ENCODE assay signal across 12 mouse cellular contexts in genomic region chr2:127371484-127371861, GRCm38 (mm10). TPM values are rescaled to one million over a fixed set of nuclear protein-coding genes. Genes with fewer than 3 reads are reported as not detected.
DNase-seq lines count a peak whose midpoint lies in the region; ATAC-seq and TF ChIP-seq lines count a peak whose summit lies in the region.
"Had no signal": no experiment of that assay in that cellular context is flagged by ENCODE, and none has a peak within 500 bp of the region (broad histone marks: within the 10 kb centered on the region; RNA-seq: fewer than 3 reads in every experiment).

No protein-coding gene starts in this region.

- H3K36me3 ChIP-seq in midbrain, embryonic 10.5 days: no peaks in the 10 kb centered on the region
- no peaks in the 10 kb centered on the region for H3K36me3 ChIP-seq in midbrain, embryonic 11.5 days (ENCODE audit: control insufficient read depth, insufficient read depth, low read length)

- intact Hi-C loops in gastrocnemius, adult 2 months (cut with DNase I): no loop called here
- intact Hi-C loops in left cerebral cortex, postnatal 25 days (cut with DNase I): no loop called here

- ATAC-seq in midbrain, embryonic 11.5 days (ENCODE audit: low FRiP score): no peak
- no peak for ATAC-seq in CD4-positive, CD25-positive, alpha-beta regulatory T cell, adult 4 months

- no peak overlapping the region for H3K4me2 ChIP-seq in midbrain, embryonic 11.5 days

- no peak for DNase-seq in gastrocnemius, adult 2 months
- no peak for DNase-seq in gastrocnemius, postnatal 10 days
- DNase-seq in midbrain, embryonic 10.5 days (ENCODE audit: low spot score): no peak
- DNase-seq in midbrain, embryonic 11.5 days (ENCODE audit: low spot score, missing footprints): no peak
- peak; percentile 89 to 93 for DNase-seq in kidney, postnatal 36 days
- DNase-seq in yolk sac, embryonic 10.5 days (ENCODE audit: low spot score): peak; percentile 81
- DNase-seq in left cerebral cortex, postnatal 25 days (ENCODE audit: low spot score in 2 of 2): no peak
- DNase-seq: layer of hippocampus, postnatal 36 days; thymus, adult 2 months had no signal

- peaks cover 16% of the 10 kb centered on the region for H3K4me1 ChIP-seq in midbrain, embryonic 10.5 days
- H3K4me1 ChIP-seq in midbrain, embryonic 11.5 days (ENCODE audit: control insufficient read depth, insufficient read depth, low read length): no peaks in the 10 kb centered on the region

- no peak overlapping the region for H3K9ac ChIP-seq in midbrain, embryonic 11.5 days (ENCODE audit: low read length)

- H3K4me3 ChIP-seq in gastrocnemius, adult 2 months: no peak overlapping the region
- H3K4me3 ChIP-seq in midbrain, embryonic 10.5 days: no peak overlapping the region
- H3K4me3 ChIP-seq in midbrain, embryonic 11.5 days (ENCODE audit: low read depth, low read length): no peak overlapping the region
- H3K4me3 ChIP-seq: myocyte had no signal

- peaks cover 15% of the 10 kb centered on the region for H3K27me3 ChIP-seq in midbrain, embryonic 10.5 days (ENCODE audit: low read depth, poor library complexity, severe bottlenecking)
- no peaks in the 10 kb centered on the region for H3K27me3 ChIP-seq in midbrain, embryonic 11.5 days (ENCODE audit: control insufficient read depth, insufficient read depth, low read length)

- H3K27ac ChIP-seq in gastrocnemius, adult 2 months: peak overlapping the region; percentile 12; the same call in 1 of the 2 replicates
- H3K27ac ChIP-seq in midbrain, embryonic 10.5 days (replicated peaks): peak overlapping the region; percentile 69; the same call in 1 of the 2 replicates
- H3K27ac ChIP-seq in midbrain, embryonic 11.5 days (ENCODE audit: low read depth, low read length): no peak overlapping the region

- no peak for TF ChIP-seq CTCF in gastrocnemius, adult 2 months (IDR thresholded peaks at IDR 0.05)

- 50% methylated on average over 1 of the region's 1 CpGs for WGBS in midbrain, embryonic 10.5 days
- WGBS in midbrain, embryonic 11.5 days: 67% methylated on average over 1 of the region's 1 CpGs

- H3K9me3 ChIP-seq in midbrain, embryonic 10.5 days (replicated peaks): no peaks in the 10 kb centered on the region
- H3K9me3 ChIP-seq in midbrain, embryonic 11.5 days (ENCODE audit: control insufficient read depth, low read length): no peaks in the 10 kb centered on the region

RNA-seq across cellular contexts. Expression of gene Adra2b, which starts 8.5 kb away (rescaled TPM):
- total RNA-seq in gastrocnemius, adult 2 months (2021): under 1 TPM; 0.39 to 0.69 TPM
- 1 to 10 TPM; 1.4 to 1.8 TPM for total RNA-seq in gastrocnemius, postnatal 10 days (2021)
- 2.6 and 2.8 TPM in 2 replicates for polyA plus RNA-seq in midbrain, embryonic 10.5 days (2016; fragmentation: Nextera tagmentation; extraction: Ambion mirVana)
- 2.8 and 2.9 TPM in 2 replicates for polyA plus RNA-seq in midbrain, embryonic 11.5 days (2014; fragmentation: Nextera tagmentation; extraction: Ambion mirVana)
- not detected for polyA plus RNA-seq in CD4-positive, CD25-positive, alpha-beta regulatory T cell, adult 4 months (2017; shearing (Covaris generic))
- total RNA-seq in left cerebral cortex, postnatal 25 days (2021): 1 to 10 TPM in 1 of 2 experiments, under 1 TPM in 1; 0.39 to 1.1 TPM
- polyA plus RNA-seq: myocyte had no signal

RNA-seq across cellular contexts. Expression of gene Astl, which starts 33.0 kb away (rescaled TPM):
- under 1 TPM in 1 of 2 experiments, not detected in 1; 0.25 TPM for total RNA-seq in gastrocnemius, adult 2 months (2021)
- total RNA-seq in gastrocnemius, postnatal 10 days (2021): under 1 TPM in 1 of 2 experiments, not detected in 1; 0.16 TPM
- not detected in 2 replicates for polyA plus RNA-seq in midbrain, embryonic 10.5 days (2016; fragmentation: Nextera tagmentation; extraction: Ambion mirVana)
- polyA plus RNA-seq in midbrain, embryonic 11.5 days (2014; fragmentation: Nextera tagmentation; extraction: Ambion mirVana): not detected in 2 replicates
- polyA plus RNA-seq in CD4-positive, CD25-positive, alpha-beta regulatory T cell, adult 4 months (2017; shearing (Covaris generic)): under 1 TPM; 0.22 to 0.42 TPM
- not detected for total RNA-seq in left cerebral cortex, postnatal 25 days (2021)
- total RNA-seq: gastrocnemius, adult 18-20 months; layer of hippocampus, postnatal 36 days had no signal

RNA-seq across cellular contexts. Expression of gene Dusp2, which starts 35.5 kb away (rescaled TPM):
- total RNA-seq in gastrocnemius, adult 2 months (2021): 1 to 10 TPM in 1 of 2 experiments, under 1 TPM in 1; 0.59 to 1.2 TPM
- 1 to 10 TPM; 2.6 TPM for total RNA-seq in gastrocnemius, postnatal 10 days (2021)
- polyA plus RNA-seq in midbrain, embryonic 10.5 days (2016; fragmentation: Nextera tagmentation; extraction: Ambion mirVana): 3.2 and 3.9 TPM in 2 replicates
- polyA plus RNA-seq in midbrain, embryonic 11.5 days (2014; fragmentation: Nextera tagmentation; extraction: Ambion mirVana): 3.4 and 4.4 TPM in 2 replicates
- 10 to 100 TPM; 20.1 to 45.4 TPM for polyA plus RNA-seq in CD4-positive, CD25-positive, alpha-beta regulatory T cell, adult 4 months (2017; shearing (Covaris generic))
- total RNA-seq in left cerebral cortex, postnatal 25 days (2021): 1 to 10 TPM; 2.3 to 2.8 TPM

RNA-seq across cellular contexts. Expression of gene Gpat2, which starts 53.5 kb away (rescaled TPM):
- total RNA-seq in gastrocnemius, adult 2 months (2021): not detected
- total RNA-seq in gastrocnemius, postnatal 10 days (2021): under 1 TPM; 0.09 TPM
- polyA plus RNA-seq in midbrain, embryonic 10.5 days (2016; fragmentation: Nextera tagmentation; extraction: Ambion mirVana): 0.10 and 0.29 TPM in 2 replicates
- 0.16 and 0.37 TPM in 2 replicates for polyA plus RNA-seq in midbrain, embryonic 11.5 days (2014; fragmentation: Nextera tagmentation; extraction: Ambion mirVana)
- polyA plus RNA-seq in CD4-positive, CD25-positive, alpha-beta regulatory T cell, adult 4 months (2017; shearing (Covaris generic)): under 1 TPM; 0.23 to 0.52 TPM
- total RNA-seq in left cerebral cortex, postnatal 25 days (2021): under 1 TPM in 1 of 2 experiments, not detected in 1; 0.48 TPM
- total RNA-seq: gastrocnemius, adult 18-20 months had no signal
- polyA plus RNA-seq: myocyte had no signal

Comparison
In these comparisons a context has a peak if more than half of its experiments do, and no peak if none do; other contexts are left out.
1. DNase-seq: peak in kidney, postnatal 36 days (2 of 2) and yolk sac, embryonic 10.5 days (single experiment); none in gastrocnemius, adult 2 months (single experiment), gastrocnemius, postnatal 10 days (single experiment), midbrain, embryonic 10.5 days (single experiment), midbrain, embryonic 11.5 days (single experiment) and left cerebral cortex, postnatal 25 days (0 of 2).